Mouse (Mus musculus): Measurements from ENCODE around the gene Enpp1.

DNA sequence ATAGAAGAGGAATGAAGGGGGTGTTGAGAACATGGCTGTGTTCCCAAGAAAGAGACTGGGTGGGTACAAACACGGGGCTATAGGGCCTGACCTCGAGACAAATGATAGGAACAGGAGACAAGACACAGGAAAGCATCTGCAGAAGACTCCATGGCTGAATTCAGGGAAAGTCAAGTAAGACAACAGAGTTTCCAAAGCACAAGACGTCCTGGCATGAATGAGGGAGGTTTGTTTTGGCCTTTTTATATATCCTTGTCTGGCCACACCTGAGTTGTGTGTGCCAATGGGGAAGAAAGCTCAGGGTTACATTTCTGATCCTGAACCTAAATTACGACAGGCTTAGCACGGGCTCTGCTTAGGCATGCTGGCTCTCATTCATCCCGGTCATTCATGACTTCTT lies 4.2 kb downstream of the Enpp1 start:
- no peak for TF ChIP-seq CTCF (IDR thresholded peaks at IDR 0.05; ENCODE audit: control insufficient read depth, insufficient read depth, insufficient replicate concordance, low read depth, low read length)
- no peak for TF ChIP-seq POLR2A (IDR thresholded peaks at IDR 0.05; ENCODE audit: control insufficient read depth, low read depth, low read length)
